Mouse (Mus musculus) retina, postnatal 7 days (tissue): ENCODE results near the gene Tnfsf11.

Experiments
- DNase-seq: peaks from one replicate; pipeline ENCODE4 v3.0.0-alpha.2; 2012; ENCODE audit warnings: low read depth, low spot score

The Tnfsf11 gene

DNA sequence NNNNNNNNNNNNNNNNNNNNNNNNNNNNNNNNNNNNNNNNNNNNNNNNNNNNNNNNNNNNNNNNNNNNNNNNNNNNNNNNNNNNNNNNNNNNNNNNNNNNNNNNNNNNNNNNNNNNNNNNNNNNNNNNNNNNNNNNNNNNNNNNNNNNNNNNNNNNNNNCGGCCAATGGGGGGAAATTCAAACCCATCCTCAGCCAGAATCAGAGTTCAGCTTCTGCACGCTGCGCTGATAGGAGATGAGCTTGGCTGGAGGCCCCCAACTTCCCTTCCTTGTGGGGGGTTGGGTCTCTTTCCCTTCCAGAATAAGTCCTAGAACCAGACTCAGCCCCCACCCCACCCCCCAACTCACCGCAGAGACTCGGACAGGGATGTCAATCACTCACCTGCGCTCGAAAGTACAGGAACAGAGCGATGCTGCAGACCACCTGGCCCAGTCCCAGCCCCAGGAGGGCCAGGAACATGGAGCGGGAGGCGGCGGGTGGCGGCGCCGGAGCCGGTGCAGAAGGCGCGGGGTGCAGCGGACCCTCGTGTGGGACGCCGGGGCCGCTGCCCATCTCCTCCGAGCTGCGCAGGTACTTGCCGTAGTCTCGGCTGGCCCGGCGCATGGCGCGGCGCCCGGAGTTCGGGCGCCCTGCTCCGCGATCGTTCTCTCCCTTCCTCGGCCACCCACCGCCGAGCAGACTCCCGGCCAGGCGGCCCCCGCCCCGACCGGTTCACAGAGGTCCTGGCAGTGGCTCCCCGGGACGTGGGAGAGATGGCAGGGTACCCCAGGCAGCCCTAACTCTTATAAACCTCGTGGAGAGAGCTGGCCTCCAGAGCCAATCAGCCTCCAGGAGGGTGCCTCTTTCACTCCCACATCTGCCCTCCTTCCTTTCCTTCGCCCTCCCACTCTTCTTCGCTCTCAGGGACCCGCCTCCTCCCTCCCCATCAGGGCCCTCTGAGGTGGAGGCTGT, at the start of gene Tnfsf11:
Tnfsf11 (minus strand) TSS at position 758 of the 952 bp plus-strand sequence.
- DNase-seq, result no peak

DNA sequence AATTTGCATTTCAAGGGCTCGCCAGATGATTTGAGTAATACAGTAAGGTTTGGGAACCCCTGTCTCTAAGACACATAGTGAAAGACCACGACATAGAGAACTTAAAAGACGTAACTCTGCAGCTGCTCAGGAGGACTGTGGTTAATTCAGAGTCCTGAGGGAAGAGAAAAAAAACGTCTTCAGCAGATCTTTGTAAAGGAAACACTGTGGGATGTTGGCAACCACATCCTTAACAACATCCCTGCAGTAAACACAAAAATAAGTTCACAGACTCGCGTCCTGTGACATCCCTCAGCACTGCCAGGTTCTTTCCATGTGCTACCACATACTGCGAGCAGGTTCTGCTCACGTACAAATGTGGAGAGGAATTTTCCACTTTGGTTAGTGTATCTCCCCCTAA, 48.9 kb upstream of the Tnfsf11 start:
- no peak for DNase-seq

DNA sequence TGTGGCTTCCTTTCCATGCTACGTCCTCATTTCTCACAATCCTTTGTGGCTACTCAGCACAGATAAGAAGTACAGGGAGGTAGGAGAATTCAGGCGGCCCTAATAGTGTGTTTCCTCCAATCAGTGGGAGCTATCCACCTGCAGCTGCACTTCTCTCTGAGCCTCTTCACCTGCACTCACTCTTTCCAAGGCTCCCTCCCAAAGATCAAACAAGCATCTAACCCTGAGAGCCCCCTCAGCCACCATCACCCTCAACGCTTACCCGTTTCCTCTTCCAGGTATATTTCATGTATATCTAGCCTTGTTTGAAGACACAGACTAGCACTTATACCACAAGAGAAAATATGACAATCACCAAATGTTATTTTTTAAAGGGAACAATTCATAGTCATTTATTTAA, 47.5 kb upstream of the Tnfsf11 start:
- no peak for DNase-seq

GRCm38 (mm10) chr14:78352865-78353264, 45.0 kb upstream of the Tnfsf11 start:
- no peak for DNase-seq

DNA sequence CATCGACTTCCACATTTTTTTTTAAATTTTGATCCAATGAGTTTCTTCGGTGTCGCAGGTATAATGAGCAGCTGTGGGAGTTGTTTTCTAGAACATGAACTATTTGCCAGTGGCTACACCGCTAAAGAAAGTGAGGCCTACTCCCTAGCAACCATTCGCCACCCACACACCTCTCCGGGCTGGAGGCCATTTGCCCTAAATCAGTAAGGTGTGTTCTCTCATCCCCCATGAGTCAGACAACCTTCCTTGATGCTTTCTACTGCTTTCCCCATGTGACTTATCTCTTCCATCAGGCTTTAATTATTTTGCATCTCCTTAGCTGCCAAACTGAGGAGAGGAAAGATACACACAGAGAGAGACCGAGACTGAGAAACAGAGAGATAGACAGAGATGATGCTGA, 43.7 kb upstream of the Tnfsf11 start:
- no peak for DNase-seq

- DNase-seq, result no peak
Measured at GRCm38 (mm10) chr14:78347715-78348114, 39.9 kb upstream of the Tnfsf11 start.

- no peak for DNase-seq
Measured at GRCm38 (mm10) chr14:78343007-78343406, 35.2 kb upstream of the Tnfsf11 start.

DNA sequence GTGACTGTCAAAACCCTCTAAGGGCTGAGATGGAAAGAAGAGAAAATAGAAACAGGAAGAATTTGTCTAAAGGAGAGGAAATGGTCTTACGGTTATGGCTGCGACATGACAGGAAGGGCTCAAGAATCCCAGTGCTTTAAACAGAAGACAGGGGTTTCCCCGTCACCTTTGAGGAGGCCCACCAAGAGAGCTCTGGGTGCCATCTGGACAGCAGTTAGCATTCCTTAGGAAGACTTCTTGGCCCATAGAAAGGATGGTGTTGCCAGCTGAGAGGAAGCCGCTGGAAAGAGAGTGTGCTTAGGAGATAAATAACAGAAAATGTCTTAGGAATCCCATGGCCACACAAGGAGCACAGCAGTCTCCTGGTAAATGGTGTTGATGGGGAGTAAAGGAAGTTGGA, 34.3 kb upstream of the Tnfsf11 start:
- DNase-seq, result no peak

GRCm38 (mm10) chr14:78333341-78333740, 25.5 kb upstream of the Tnfsf11 start:
- DNase-seq, result no peak

DNA sequence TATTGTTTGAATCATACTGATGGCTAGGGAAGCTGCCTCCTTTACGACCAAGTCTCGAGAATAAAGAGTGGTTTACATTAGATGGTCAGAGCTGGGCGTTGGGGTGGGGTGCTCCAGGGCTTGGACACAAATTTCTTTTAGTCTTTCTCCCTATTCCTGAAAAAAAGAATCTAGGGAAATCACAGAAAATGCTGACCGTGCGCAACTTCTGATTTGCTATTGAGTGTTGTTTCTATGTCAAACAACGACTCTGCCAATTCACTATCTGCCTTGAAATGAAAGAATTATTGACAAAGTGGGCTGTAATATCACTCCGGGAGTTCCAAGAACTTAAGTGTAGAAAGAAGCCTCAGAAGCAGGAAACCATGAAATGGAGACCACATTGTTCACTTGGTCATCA, 23.5 kb upstream of the Tnfsf11 start:
- DNase-seq, result no peak

DNA sequence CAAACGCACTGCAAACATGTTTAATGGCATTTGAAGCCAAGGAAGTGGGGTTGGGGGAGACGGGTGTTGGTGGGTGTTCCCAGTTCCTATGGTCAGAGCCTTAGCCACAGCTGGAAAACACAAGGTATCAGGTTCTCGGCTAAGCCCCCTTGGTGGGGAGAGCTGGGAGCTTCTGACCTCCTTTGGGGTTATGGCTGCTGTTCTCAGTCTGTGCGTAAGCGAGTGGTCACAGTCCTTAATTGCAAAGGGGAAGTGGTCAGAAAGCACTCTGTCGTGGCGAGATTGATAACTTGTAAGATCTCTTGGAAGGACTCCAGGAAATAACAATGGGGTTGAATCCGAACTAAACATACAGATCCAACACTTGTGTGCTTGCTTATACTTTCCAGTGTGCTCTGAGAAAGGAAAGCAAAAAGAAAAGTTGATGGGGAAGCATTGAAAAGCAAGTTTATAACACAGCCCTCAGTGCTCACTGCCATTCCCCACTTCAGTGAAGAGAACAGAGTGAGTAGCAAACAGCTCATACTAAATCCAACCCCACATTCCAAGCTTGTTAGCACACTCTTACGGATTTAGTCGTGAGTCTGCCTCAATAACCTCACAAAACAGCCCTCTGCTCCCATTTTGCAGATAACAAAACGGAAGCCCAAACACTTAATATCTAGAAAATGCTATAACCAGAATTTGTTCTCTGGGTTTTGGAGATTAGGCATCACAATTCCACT, 22.9 kb upstream of the Tnfsf11 start:
- DNase-seq, result no peak

GRCm38 (mm10) chr14:78329765-78330451, 22.1 kb upstream of the Tnfsf11 start:
- no peak for DNase-seq

DNA sequence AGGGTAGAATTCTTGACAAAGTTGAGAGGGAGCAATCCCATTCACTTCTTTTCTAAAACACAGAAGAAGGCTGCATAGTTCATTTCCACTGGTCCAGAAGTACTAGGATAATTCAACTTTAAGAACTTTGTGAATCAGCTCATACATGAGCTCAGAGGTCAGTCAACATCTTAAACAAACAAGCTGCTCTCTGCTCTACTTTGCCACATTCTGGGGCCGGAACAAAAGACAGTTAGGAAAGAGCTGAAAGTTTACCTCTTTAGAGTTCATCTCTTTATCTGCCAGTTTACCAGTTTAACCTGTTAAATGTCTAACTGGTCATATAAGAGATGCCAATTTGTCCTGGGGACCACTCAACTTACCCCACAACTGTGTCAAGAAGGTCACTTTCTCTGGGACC, 15.5 kb upstream of the Tnfsf11 start:
- DNase-seq, result no peak

DNA sequence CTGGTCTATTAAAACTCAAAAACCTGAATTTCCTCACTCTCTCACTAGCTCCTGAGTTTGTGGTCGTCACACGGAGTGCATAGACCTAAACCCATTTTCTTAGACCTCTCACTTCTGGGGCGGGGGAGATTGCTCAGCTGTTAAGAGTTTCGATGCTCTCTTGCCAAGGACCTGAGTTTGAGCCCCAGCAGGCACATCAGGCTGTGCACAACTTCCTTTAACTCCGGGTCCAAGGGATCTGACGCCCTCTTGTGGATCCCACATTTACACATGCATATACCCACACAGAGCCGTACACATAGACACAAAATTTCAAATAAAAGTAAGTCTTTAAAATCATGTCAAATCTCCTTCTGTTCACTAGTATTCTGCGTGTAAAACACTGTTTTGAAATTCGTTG, 15.1 kb upstream of the Tnfsf11 start:
- DNase-seq, result no peak

DNA sequence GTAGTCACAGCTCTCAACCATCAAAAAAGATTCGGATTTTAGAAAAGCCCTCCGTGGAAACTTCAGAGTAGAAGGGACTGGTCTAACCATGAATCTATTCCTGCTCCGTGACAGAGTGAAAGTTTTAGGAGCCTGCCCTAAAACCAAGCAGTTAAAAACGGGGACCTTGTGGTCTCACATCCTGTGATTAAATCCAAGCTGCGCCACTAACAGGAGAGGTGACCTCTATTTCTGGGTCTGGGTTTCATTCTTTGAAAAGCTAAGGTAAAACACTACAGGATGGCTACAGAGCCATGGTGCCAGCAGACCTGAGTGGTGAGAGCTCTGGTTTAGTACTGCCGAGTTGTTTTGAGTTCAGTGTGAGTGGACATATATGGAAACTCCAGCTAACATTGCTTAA, 12.4 kb upstream of the Tnfsf11 start:
- DNase-seq, result no peak

- DNase-seq, result no peak
Measured at GRCm38 (mm10) chr14:78319580-78319979, 11.7 kb upstream of the Tnfsf11 start.

GRCm38 (mm10) chr14:78319000-78319399, 11.2 kb upstream of the Tnfsf11 start:
- no peak for DNase-seq

DNA sequence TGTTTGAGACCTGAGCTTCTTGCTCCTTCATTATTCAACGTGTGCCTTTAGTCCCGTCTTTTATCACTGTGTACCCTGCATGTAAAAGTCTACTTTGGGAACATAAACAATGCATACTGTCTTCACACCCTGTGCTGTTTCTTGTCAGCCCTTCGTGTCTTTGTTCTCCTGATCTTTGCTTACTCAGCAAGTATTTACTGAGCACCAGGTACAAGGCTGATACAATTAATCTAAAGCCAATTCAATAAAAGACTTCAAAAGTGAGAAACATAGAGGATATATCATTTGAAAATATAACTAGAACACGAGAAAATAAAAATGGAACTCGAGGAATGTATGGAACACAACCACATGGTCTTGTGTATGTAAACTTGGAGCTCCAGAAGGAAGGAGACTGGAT, 9.8 kb upstream of the Tnfsf11 start:
- DNase-seq, result no peak

DNA sequence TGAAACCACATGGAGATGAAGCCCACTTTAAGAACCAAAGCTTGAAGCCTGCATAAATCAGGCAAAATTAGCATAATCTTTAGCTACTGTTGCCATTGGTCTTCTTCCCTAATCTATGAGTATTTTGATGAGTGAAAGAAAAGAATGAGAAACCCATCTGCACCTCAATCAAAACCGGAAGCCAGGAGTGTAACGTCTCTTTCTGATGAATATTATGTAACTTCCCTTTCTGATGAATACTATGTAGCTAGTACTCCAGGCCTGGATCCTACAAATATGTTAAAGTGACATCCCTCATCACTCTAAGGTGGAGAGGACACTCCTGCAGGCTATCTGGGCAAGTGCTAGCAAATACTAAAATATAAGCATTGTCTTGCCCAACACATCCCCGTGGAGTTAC, 6.9 kb downstream of the Tnfsf11 start:
- no peak for DNase-seq

DNA sequence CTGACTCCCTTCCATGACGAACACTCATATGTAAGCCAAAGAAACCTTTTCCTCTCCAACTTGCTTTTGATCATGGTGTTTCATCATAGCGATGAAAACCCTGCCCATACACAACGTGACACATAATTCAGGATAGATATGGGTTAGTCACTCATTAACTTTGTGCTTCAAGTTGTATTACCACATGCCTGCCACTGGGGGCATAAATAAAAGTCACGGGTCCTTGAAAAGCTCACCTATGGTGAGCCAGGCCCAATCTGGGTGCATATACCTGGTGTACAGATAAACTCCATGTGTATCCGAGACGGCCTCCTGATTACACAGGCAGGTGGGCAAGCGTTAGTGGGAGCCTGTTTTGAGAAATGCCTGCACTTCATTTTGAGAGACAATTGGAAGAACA, 15.2 kb downstream of the Tnfsf11 start:
- no peak for DNase-seq

GRCm38 (mm10) chr14:78289912-78290523, 17.8 kb downstream of the Tnfsf11 start:
- no peak for DNase-seq

DNA sequence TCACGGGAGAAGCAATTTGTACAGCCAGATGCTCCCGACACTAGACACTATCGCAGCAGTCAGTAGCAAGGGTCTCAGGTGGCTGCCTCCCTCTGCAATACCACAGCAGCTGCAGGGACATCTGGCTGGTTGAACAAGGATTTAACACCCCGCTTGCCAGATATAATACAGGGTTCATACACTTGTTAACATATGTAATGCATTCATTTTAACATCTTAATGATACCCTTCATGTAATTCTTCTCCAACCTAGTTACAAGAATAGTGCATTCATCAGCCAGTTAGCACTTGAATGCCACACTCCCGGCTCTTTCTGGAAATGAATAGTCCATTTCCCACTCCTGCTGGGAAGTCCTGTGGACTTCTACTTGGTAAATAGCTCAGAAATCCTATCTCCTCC, 18.9 kb downstream of the Tnfsf11 start:
- no peak for DNase-seq
